Mouse (Mus musculus) left cerebral cortex, postnatal 36 days (tissue): ENCODE results near the gene Slc9a9. TPM values are rescaled to one million over a fixed set of nuclear protein-coding genes. Genes with fewer than 3 reads are reported as not detected.

Experiments used
- DNase-seq, 2 experiments: peaks; one replicate each; pipeline ENCODE4 v3.0.0; 2021 to 2022; ENCODE audit warnings: low spot score in 2 of 2, mixed read lengths in 1 of 2
- intact Hi-C: fragments of 180-260 bp; cut with DNase I; formaldehyde crosslinking; loops from one replicate; pipeline ENCODE4 v1.15.1; 2025
- total RNA-seq, 2 experiments: library from RNA; stranded (reverse); gene quantifications; 2 replicates each; pipeline ENCODE4 v1.2.3; 2021

Gene Slc9a9
- total RNA-seq, 2 experiments from 2014 or later, result 20.1 to 22.5 TPM

DNA sequence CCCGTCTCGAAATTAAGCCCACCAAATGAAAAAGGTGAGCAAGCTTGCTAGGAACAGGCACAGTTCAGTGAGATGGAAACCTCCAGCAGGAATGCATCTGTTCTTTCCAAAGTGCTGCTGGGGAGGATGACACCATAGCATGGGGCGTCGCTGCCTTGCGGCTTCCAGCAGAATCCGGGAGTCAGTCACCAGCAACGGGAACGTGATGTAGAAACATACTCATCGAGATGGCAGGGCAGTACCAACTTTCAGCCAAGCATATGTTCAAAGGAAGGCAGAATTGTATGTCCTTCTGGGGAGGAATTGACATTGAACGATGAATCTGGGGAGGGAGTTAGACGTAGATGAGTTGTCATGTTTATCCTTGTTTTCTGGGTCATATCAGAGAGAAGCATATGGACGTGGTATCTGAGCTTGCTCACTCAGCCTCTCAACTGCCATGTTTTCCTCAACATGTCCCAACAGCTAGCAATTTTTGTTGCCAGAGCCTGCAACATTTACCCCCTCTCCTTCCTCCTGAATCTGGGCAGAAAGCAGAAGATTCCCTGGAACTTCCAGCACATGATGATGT, 350.5 kb downstream of the Slc9a9 start:
- DNase-seq, result peak; percentile 19 to 21

DNA sequence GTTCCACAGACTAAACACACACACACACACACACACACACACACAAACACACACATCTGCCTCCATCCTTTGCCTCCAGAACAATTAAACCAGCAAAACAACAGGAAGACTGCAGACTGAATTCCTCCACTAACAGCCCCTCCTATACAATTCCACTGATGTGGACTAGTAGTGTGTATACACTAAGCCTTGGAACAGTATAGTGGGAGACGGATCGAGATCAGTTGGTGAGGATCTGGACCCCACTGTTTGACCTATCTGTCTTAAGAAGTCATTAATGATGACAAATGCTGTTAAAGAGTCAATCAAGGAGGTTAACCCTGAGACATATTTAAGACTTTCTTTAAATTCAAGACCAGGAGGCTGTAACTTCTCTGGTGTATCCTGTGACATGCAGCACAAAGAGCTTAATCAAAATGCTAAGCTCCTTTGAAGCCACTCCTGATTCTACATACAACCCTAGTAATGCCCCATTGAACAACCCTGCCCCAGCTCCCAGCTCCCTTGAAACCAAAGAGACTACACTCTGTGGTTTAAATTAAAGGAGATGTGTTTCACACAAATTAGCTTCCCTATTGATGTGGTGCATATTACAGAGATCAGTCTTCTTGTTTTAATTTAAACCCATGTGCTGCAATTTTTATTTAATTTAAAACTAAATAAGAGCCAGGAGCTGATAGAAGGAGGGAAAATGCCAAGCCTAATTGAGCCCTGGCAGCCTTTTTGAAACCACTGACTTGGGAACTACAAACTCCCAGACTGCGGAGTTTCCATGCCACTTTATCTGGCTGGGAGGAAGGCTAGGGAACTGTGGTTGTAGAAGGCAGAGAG, 364.6 kb downstream of the Slc9a9 start:
- intact Hi-C loops, result no loop called here
- DNase-seq, result no peak

More for the DNA sequence above, 350.5 kb downstream of the Slc9a9 start:
- intact Hi-C loops, result no loop called here

DNA sequence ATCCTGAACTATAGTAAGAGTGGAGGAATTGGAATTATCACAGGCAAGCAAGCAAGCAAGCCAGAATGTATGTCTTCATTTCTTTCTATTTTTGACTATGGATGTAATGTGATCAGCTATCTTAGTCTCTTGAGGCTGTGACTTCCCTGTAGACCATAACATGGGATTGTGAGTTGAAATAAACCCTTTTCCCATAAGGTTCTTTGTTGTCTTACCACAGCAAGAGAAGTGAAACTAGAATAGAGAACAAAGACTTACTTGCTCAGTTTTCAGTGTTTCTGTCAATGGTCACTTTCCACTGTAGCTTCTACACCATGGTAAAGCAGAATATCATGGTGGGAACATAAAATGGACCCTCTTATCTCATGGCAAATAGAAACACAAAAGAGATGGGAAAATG, 366.5 kb downstream of the Slc9a9 start:
- DNase-seq, result no peak
- intact Hi-C loops, result no loop called here

DNA sequence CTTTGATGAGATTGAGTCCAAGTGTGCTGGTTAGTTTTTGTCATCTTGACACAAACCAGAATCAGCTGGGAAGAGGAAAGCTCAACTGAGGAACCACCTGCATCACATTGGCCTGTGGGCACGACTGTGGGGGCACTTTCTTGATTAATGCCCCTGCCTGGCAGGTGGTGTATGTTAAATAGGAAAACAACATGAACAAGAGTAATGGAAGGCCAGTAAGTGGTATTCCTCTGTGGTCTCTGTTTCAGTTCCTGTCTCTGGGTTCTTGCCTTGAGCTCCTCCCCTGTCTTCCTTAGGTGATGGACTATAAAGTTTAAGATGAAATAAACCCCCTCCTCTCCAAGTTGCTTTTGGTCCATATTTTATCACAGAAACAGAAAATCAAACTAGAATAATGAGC, 372.7 kb downstream of the Slc9a9 start:
- DNase-seq, result no peak
- intact Hi-C loops, result no loop called here

DNA sequence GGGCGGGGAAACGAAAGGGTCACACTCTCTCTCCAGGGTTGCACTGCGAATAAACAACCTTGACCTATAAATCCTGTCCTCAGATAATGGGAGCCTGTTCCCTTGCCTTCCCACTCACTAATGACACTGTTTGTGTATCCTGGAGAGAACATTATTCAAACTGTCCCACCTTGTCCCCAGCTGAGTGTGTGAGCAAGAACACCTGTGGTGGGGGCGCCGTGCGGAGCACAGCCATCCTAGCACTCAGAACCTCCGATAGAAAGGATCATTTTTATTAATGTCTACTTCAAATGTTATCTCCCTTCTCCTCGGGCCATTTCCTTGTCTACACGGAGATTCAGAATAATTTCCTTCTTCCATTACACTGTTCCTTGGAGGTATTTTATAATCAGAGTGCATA, 382.5 kb downstream of the Slc9a9 start:
- DNase-seq, result no peak
- intact Hi-C loops, result no loop called here

DNA sequence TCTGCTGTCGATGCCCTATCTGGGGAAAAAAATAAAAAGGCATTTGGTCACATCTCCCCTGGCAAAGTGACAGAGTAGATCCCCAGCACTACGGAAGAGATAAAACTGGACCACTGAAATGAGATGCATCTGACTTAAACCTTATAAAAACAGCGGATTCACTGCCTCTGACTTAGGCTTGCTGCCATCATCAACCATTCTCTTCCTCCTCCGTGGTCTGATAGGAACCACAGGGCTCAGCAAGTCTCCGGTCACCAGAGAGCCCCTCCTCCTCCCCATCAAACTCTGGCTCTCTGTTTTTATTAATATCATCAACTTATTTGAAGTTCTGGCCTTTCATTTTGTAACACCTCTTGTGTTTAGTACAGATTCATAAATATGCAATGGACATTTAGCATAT, 383.5 kb downstream of the Slc9a9 start:
- DNase-seq, result no peak
- intact Hi-C loops, result no loop called here

DNA sequence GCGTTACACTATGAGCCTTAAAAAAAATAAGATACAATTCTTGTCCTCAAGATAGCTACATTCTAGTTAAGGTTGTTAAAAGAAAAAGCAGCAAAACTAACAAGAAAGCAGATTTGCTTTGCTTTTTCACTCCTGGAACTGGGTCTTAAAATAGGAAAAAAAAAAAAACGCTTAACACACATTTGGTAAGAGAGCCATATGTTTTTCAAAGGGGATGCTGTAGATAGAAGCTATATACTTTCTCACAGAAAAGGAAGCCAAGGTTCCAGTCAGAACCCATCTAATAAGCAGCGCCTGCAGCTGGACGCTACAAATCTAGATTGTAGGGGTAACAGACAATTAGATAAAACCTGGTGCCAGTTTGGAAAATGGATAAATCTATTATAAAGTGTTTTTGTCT, 386.1 kb downstream of the Slc9a9 start:
- intact Hi-C loops, result no loop called here
- no peak for DNase-seq

DNA sequence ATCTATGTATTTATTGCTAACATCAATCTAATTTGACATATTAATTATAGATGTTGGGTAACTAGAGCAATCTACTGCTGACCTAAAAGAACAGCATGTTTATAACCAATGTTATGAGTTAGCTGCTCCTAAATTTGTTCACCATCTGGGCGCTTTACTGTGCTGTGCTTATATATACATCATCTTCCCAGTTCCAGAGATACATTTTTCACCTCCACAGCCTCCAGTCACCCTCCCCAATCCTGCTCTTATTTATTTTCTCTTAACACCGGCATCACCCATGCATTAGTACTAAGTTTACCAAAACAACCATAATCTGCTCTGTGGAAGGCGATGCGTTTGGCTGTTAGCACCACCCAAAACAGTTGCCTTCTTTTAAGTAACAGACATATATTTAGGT, 391.0 kb downstream of the Slc9a9 start:
- DNase-seq, result no peak
- intact Hi-C loops, result no loop called here

DNA sequence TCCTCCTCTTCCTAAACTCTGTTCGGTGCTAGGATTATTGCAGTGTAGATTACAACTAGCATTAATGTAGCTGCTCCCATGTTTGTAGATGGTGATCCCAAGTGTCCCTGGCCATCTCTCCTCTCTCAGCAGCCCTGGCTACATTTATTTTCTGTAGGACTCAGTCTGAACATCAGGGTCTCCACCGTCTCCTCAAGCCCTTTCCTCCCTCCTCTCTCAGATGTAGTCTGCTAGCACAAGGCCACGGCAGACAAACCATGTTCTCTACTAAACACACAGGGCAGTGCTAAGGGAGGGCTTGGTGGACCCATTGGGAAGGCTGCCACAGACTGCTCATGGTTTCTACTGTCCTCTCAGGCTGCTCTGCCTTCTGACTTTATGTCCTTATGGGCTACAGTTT, 397.3 kb downstream of the Slc9a9 start:
- no peak for DNase-seq
- intact Hi-C loops, result no loop called here

DNA sequence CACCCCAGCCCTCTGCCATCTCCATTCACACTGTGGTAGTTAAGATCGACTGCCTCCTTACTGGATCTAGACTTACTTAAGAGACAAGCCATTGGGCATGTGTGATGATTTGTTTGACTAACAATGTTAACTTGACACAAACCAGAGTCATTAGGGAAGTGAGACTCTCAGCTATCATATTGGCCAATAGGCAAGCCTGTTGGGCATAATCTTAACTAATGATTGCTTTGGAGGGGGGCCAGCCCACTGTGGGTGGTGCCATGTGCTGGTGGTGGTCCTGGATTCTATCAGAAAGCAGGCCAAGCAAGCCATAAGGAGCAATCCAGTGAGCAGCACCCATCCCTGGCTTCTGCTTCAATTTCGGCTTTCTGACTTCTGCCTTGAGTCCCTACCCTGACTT, 398.8 kb downstream of the Slc9a9 start:
- no peak for DNase-seq
- intact Hi-C loops, result no loop called here

DNA sequence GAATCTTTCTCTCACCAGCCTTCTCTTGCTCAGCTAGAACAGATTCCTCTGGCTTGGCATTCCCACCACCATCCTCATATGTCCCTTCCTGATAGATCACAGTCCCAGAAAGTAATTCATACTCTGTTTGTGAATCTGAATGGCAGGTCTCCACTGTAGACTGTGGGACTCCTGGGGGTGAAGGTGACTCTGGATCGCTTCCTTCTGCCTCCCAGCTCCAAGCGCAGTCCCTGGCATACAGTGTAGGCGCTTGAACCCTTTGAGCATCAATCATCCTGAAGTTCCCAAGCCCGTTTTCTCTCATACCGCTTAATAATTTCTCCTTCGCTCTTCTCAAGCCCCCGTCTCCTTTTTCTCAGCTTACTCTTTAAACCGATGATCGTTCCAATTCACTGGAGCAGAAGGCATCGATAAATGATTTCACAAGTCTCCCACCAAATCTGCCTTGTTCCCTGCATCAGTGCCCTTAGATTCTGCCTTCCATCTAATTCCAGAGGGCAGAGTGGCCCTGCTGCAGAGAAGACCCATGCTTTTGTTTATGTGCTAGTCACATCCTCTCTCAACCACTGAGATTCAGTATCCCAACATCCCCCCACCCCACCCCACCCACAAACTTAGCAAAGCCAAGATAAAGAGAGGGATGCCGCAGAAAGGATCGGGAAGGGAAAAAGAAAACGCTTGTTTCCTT, 401.3 kb downstream of the Slc9a9 start:
- DNase-seq, result no peak
- intact Hi-C loops, result loop anchor here (10.0 kb wide), 1 partner anchor 334 kb away; the partner anchor contains the start of gene Chst2

DNA sequence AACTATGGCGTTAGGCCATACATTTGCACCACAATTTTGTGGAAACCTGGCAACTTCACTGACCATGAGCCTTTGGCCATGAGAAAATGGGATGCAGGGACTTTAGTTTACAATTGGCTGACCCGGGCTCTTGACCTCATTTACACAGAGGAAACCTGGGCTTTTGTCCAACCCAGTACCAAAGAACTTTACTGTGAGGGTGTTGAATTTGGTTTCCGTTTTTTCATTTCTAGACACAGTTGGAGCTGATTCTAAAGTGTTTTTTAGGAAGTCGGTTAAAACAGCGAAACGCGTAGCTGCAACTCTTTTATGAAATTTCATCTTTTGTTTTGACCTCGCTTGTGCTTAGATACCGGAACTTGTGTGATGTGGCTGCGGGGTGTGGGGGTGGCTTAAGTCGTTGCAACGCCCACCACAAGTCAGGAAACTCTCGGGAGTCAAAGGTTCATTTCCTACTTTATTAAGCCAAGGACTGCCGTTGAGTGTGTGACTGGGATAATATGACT, 402.8 kb downstream of the Slc9a9 start:
- intact Hi-C loops, result loop anchor here (10.0 kb wide), 1 partner anchor 332 kb away; the partner anchor contains the start of gene Chst2
- no peak for DNase-seq

DNA sequence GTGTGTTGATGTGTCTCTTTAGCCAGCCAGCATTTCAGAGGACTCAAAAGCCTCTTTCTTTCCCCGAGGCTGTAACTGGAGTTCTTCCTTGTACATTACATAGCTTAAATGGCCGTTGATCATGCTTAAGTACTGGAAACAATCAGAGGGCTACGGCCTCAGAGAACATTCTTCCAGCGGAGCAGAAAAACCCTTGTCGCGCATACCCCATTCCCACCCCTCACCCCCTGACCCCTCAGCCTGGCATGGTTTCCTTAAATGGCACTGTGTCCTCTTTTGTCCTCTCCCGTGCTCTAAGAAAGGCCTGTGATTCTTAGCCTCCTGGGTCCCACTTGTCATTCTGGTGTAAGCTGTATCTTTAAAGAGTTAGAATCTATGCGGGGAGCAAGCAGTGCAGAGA, 404.0 kb downstream of the Slc9a9 start:
- no peak for DNase-seq
- intact Hi-C loops, result loop anchor here (10.0 kb wide), 1 partner anchor 331 kb away; the partner anchor contains the start of gene Chst2

DNA sequence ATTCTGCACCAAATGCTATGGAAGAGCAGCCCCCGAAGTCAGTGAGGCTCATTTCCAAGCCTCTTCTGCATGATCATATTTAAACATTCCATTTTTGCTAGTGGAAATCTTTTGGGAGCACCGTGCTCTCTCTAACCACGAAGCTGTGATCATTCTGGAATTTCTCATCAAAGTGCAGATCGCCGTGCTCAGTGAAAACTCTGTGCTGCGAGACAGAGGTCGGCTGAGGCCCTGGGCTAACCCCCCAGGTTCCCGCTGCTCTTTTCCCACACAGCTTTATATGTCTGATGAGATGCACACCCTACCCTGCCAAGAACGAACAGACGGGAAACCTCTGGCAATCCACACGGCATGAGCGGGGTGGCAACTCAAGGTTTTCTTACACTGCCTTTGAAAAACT, 406.1 kb downstream of the Slc9a9 start:
- intact Hi-C loops, result loop anchor here (10.0 kb wide), 1 partner anchor 329 kb away; the partner anchor contains the start of gene Chst2

DNA sequence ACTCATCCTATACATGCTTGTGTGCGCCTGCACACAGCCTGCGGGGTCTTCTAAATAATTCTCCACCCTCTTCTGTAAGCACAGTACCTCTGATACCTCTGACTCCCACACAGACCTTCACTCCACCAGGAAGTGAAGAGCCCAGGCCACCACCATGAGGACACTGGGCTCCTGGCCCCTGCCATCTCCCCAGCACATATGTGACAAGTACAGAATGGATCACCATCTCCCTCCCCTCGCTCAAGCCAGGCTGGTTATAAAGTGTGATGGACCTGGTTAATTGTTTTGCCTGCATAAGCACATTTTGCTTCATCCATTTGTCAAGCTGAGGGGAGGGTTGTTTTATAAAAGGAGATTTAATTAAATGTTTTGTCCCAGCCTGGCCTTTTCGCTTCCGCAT, 408.2 kb downstream of the Slc9a9 start:
- intact Hi-C loops, result loop anchor here (10.0 kb wide), 1 partner anchor 327 kb away; the partner anchor contains the start of gene Chst2

More for the DNA sequence above, 406.1 kb downstream of the Slc9a9 start:
- DNase-seq, result peak in 1 of 2 experiments; percentile 33

DNA sequence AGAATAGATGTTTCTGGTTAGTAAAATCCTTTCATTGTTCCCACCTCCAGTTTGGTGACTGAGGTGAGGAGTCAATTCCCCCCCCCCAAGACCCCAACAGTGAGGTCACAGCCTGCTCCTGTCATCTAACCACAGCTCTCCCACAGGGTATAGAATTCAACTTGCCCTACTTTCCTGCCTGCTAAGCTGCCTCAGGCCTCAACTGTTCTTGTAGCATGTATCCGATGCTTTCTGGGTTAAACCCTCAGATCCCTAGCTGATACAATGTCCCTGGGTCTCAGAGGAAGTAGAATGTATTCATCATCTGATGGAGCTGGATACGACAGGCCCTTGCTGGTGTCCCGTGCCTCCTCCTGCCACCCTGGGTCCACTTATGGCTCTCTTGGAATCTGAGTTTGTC, 408.9 kb downstream of the Slc9a9 start:
- no peak for DNase-seq
- intact Hi-C loops, result loop anchor here (10.0 kb wide), 1 partner anchor 326 kb away; the partner anchor contains the start of gene Chst2

More for the DNA sequence above, 408.2 kb downstream of the Slc9a9 start:
- no peak for DNase-seq

DNA sequence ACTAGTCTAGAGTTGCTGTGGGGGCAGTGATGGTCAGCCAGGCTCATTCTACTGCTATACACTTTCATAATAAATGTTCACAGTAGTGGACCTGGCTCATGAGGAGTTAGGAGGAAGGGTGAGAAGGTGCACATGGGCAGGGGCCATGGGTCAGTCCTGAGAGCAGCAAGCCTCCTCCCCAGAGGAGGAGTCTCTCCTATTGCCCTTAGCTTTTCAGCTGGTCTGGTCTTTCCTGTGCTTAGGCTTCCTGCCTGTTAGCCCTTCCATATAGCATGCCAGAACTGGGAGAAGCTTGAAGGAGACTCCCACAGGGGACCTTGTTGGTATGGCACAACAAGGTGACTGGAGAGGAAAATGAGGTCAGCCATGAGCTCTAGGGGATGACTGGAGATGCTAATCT, 410.2 kb downstream of the Slc9a9 start:
- intact Hi-C loops, result loop anchor here (10.0 kb wide), 1 partner anchor 325 kb away; the partner anchor contains the start of gene Chst2
- DNase-seq, result no peak

DNA sequence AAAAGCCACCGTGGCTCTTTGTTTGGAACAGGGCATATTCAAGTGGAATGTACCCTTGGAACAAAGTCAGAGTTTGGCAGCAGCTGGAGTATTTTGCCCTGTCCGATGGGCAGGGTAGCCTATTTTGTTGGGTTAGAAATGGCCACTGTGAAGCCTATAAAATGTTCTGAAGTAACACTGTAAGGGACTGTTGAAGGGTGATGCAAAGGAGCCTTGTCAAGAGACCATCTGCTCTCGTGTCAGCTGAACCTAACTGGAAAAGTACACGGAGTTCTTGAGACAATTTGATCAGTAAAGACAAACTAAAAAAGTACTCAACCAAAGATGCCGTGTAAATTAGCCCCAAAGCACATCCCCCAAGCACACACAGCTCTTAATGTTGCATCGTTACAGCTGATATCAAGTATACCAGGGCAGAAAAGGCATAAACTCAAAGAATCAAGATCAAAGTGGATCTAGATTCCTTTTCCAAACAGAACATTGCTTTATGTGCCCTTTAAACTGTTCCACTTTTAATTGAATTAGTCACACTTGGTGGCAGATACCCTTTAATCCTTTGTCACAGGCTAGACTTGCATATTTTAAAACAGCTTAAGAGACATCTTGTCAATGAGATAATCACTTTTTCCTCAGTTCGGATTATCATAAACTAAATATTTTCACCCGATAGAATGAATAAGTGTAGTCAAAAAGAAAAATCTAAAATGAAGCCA, 416.6 kb downstream of the Slc9a9 start:
- intact Hi-C loops, result no loop called here
- no peak for DNase-seq

DNA sequence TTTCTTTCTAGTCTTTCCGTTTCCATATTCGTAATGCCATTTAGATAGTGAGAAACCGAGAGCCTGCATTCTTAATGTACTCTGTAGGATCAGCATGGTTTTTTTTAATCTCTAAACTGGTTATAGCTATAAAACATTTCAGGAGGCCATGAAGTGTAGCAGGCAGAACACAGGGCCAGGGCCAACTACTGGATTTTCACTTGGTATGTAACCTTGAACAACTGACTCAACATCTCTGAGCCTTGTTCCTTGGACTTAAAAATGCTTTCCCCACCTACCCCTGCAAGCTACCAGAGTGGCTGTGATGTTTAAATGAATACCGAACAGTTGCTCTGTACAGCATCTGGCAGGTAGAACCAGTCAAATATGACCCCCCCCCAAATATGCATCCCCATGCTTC, 418.5 kb downstream of the Slc9a9 start:
- intact Hi-C loops, result no loop called here
- no peak for DNase-seq
